Mouse (Mus musculus): ENCODE measurements around the gene Gak.

Gak gene

DNA sequence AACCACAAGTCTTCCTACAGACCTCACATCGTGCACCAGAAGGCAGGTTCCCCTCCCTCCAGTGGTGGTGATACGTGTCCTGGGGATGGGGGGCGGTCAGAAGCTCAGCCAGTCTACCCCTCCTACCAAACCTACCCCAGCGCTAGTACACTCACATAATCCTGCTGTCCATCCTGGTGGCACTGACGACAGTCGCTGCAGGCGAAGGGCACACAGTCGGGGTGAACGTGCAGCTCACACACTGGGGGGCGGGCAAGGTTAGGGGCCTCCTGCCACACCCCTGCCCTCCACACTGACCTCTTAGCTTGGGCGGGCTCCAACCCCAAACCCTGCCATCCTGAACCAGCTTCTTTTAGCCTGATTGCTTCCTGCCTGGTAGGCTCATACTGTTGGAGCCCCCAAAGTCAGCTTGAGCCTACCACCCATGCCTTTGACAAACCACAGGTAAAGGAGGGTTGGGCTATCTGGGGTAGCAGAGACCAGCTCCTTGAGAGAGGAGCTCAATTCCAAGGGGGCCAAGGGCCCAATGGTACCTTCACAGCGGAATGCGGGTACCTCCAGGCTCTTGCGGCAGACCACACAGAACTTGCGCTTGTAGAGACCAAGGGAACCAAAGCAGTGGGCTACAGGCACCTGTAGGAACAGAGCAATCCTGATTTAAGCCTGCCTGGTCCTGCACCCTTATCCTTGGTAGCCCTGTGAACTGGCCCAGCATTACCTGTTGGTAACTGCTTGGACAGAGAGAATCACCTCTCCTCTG, 26.5 kb upstream of the Gak start:
- in situ Hi-C loops (cut with MboI, MseI), result loop anchor here (10.0 kb wide), 1 partner anchor 221 kb away; the partner anchor contains the start of gene Atp5k

DNA sequence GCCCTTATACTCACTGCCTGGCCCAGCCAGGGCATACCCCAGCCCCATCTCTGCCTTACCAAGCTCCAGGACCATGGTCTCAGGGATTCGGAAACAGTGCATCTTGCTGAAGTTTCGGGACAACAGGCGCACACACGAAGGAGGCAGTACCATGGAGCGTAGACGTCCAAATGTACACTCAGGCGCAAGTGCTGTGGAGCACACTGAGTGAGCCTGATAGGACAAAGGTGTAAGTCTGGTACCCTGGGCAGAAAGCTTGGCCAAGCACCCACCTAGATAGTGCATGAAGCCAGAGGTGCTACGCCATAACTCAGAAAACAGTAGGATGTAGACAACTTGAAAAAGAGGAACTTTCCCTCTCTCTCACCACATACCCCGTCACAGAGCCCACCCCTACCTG, 25.8 kb upstream of the Gak start:
- in situ Hi-C loops (cut with MboI, MseI), result loop anchor here (10.0 kb wide), 1 partner anchor 221 kb away; the partner anchor contains the start of gene Atp5k

DNA sequence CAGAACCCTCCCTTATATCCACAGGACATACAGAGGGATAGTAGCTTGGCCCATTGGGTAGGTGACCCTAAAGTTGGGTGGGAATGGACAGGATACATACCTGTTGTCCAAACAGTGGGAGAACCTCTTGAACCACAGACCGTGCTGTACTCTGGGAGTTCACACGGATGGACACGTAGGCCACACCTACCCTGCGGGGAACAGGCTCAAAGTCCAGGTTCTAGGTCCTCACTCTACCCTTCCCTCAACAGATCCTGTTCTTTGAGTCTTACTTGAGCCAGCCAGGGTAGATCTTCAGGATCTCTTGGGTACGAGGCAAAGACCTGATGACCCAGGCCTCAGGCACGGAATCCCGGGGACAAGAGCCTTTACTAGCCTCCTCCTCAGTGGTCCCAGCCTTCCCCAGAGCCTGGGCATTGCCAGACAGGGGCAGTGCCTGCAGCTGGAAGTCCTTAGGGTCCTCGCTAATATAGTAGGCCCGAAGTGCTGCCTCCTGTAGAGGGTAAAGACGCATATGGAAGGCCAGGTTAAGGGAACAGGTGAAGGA, 25.0 kb upstream of the Gak start:
- in situ Hi-C loops (cut with MboI, MseI), result loop anchor here (10.0 kb wide), 1 partner anchor 220 kb away; the partner anchor contains the start of gene Atp5k

DNA sequence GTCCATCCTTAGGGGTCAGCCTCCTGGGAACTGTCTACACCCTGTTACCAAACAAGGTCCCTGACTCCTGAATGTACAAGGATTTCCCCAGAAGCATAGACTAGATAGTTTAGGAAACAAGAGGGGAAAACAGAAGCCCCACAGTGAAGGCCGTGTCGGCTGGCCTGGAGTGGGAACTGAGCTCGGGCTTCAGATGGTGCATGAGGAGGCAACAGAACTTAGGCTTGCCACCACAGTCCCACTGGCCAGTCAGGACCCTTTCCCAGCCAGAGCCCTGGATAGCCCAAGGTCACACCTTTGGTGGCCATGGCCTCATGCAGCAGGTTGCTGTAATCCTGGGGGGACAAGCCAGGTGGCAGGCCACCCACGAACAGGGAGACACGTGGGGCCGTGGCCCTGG, 23.8 kb upstream of the Gak start:
- in situ Hi-C loops (cut with MboI, MseI), result loop anchor here (10.0 kb wide), 1 partner anchor 219 kb away; the partner anchor contains the start of gene Atp5k

DNA sequence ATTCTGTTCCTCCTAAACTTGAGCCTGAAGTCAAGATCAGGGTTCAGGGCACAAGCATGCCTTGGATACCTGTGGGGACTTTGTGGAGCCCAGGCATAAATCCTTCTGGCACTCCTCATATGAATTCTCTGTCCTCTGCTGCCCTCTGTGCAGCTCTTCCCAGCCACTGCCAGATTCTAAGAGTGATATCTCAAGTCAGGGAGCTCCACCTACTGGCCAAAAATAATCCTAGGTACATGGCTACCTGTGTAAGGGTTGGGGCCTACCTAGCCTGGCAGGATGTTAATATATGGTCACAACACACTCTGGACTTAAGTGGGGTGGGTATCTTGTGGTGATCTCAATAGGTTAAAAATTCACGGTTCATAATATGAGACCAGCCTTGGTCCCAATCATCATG, 22.3 kb upstream of the Gak start:
- in situ Hi-C loops (cut with MboI, MseI), result loop anchor here (10.0 kb wide), 1 partner anchor 217 kb away; the partner anchor contains the start of gene Atp5k

DNA sequence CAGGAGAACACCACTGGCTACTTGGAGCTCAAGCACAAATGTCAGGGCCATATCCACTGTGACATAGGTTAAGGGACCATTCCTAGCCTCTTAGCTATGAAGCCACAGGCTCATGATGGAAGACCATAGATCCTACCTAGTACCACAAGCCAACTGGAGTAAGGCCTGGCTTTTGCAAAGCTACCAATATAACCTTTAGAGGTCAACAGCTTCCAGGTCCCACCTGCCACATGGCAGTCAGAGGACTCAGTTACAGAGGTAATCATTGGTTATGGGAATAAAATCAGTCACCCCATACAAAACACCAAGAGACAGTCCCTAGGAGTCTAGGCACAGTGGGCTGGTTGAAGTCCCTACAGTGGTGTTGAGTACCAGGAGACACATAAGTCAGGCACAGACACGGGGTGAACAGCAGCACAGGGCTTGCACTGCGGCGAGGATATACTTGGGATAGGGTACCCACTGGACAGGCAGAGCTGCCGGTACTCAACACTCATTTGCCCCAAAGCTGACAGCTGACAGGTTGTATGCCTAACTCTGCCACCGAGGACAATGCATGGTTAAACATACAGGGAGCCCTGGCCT, 21.7 kb upstream of the Gak start:
- in situ Hi-C loops (cut with MboI, MseI), result loop anchor here (10.0 kb wide), 1 partner anchor 216 kb away; the partner anchor contains the start of gene Atp5k

DNA sequence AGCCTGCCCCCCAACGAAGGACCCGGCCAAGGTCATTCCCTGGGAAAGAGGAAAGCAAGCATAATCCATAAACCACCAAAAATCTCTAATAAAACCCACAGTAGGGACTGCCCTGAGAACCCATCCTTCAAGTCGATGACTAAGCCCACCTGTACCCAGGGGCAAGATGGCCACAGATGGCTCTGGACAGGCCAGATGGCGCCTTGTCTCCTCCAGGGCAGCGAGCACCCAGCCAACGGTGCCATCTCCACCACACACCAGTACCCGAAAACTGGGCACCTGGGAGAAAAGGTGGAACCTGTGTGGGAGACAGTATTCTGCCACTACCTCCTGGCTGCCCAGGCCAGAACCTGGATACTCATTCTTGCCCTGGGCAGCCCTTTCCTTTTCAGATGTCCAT, 20.8 kb upstream of the Gak start:
- in situ Hi-C loops (cut with MboI, MseI), result loop anchor here (10.0 kb wide), 1 partner anchor 216 kb away; the partner anchor contains the start of gene Atp5k

DNA sequence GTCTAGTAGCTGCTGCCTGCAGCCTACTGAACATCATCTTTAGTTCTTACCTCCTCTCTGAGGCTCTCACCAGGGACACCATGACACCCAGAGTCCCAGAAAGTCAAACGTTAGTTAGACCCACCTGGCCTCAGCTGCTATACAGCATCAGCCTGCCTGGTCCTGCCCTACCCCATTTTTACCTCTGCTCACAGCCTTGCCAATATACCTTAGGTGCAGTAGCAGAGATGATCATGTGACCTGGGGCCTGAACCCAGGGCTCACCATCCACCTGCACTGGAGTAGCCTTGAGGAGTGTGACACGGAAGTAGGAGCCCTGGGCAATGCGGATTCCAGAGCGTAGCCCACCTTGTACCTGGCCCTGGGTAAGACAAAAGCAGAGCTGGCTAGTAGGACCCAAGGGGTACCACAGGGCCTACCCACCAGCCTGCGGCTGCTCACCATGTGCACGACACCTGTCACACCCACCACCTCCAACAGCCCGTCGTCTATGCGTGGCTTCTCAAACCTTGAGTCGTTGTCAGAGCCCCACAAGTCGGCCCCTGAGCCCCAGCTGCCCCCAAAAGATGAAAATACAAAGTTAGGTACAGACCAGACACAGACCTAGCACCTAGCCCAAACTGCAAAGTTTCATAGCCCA, 19.5 kb upstream of the Gak start:
- in situ Hi-C loops (cut with MboI, MseI), result no loop called here

DNA sequence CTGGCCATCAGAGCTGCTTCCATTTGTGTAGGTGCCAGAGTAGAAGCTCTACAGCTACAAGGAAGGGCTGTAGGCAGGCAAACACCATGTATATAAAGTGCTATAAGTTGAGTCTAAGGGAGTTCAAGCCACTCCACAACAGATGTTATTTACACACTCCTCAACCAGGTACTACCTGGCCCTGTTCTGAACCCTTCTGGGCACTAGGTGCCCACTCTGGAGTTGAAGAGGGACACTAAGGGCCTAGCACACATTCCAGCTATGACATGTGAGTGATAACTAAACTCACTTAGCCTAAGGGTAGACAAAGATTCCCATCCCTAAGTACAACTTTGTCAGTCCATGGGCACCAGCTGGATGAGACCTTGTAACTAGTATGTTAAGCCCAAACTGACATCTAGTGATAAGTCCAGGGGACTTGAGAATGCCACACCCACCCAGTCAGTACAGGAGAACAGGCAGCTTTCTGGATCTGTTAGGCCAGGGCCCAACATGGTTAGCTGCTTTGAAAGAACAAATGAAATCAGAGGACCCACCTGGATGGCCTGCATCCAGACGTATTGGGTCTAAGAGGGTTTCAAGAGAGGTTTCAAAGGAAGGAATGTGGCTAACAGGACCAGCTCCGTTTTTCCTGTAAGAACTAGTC, 18.4 kb upstream of the Gak start:
- in situ Hi-C loops (cut with MboI, MseI), result no loop called here

DNA sequence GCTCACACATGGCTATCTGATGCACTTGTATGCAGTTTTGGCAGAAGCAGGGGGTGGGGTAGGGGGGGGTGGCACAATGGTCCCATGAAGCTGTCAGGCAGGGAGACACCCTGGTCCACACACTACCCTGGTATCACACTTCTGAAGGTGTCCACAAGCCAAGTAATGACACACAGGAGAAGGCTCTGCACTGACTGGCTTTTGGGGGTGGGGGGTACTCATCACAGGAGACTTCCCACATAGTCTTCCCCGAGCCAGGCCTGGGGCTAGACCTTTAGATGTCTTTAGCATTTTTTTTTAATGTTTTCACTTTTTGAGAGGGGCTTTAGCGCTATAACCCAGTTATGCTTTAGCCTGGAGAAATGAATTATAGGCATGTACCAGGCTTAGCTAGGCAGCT, 17.8 kb upstream of the Gak start:
- in situ Hi-C loops (cut with MboI, MseI), result no loop called here

DNA sequence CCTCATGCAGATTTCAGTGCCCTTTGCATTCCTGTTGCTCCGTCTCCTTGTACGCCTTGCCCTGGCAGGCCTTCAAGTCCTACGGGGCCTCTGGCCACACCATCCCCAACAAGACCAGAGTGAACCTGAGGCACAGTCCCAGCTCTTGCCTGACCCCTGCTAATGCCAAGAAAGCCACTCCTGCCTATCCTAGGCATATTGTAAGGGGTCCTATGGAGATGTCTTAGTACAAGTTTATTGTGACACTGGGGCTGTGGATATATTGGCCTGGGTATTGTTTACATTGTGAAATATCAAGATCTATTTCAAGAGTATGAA, 16.7 kb upstream of the Gak start:
- in situ Hi-C loops (cut with MboI, MseI), result no loop called here

DNA sequence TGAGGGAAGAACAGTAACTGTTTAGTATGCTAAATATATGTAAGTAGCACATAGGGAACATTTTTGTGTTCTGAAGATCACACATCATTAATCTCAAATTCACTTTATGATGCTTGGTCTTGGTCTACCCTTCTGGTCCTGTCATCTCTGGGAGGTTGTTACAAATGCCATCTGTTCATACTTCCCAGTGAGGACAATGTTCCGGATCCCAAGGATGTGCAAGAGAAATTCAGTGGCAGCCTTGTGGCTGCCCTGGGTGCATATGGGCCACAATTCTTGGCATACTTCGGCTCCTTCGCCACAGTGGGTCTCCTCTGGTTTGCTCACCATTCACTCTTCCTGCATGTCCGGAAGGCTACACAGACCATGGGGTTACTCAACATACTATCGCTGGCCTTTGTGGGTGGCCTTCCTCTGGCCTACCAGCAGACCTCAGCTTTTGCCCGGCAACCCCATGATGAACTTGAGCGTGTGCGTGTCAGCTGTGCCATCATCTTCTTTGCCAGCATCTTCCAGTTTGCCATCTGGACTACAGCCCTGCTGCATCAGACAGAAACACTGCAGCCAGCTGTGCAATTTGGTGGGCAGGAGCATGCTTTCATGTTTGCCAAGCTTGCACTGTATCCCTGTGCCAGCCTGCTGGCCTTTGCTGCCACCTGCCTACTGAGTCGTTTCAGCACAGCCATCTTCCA, 16.2 kb upstream of the Gak start:
- in situ Hi-C loops (cut with MboI, MseI), result no loop called here

DNA sequence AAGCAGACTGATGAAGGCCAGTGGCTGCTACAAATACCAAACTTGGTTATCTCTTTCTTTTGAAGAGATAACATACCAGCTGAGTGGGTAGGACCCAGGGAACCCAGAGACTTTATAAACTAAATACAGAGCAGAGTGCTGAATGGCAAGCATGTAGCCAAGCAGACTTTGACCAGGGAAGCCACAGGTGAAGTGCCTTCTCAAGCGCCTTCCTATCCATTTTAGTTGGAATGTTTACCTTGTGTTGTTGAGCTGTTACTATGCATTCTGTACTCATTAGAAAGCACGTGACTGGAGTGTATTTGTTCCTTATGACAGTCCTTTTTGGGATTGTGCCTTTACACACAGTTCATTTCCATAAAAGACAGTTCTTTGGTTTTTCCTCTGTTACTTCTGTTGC, 14.1 kb upstream of the Gak start:
- in situ Hi-C loops (cut with MboI, MseI), result no loop called here

DNA sequence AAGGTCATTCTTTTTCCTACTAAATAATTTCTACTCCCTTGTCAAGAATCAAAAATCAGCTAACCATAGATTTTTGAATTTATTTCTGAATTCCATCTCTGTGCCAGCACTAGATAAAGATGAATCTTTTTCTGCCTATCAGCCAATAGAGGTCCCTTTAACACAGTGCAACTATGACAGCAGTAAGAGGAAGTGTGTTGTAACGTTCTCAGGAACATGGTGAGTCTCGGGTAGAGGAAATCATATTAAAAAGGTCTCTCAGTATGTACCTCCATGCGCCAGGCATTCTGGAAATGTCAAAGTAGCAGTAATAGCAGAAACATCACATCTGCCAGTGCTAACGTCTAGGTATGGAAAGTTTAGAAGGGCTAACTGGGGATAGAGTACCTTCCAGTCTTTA, 6.6 kb upstream of the Gak start:
- in situ Hi-C loops (cut with MboI, MseI), result loop anchor here (10.0 kb wide), 1 partner anchor 851 kb away; no protein-coding TSS in a partner anchor

DNA sequence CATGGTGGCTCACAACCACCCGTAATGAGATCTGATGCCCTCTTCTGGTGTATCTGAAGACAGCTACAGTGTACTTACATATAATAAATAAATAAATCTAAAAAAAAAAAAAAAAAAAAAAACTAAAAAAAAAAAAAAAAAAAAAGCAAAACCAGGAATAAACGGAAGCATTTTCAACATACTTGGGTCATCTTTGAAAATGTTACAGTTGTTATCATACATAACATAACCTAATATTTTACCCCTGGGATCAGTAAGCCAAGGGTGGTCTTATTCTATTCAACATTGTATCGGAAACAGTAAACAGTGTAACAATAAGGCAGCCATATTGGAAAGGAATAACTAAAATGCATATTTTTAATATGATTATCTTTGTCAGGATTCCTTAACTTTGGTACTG, 4.5 kb upstream of the Gak start:
- in situ Hi-C loops (cut with MboI, MseI), result loop anchor here (10.0 kb wide), 1 partner anchor 849 kb away; no protein-coding TSS in a partner anchor

DNA sequence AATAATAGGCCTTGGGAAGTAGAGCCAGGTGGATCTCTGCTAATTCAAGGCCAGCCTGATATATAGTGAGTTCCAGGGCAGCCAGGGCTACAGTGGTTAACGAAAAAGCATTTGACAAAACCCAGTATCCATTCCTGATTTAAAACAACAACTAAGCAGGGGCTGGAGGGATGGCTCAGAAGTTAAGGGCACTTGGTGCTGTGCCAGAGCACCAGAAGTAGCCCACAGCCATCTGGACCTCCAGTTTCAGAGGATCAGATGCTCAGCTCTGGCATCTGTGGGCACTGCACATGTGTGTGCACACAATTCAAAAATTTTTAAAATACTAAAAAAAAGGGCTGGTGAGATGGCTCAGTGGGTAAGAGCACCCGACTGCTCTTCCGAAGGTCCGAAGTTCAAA, 4.1 kb upstream of the Gak start:
- in situ Hi-C loops (cut with MboI, MseI), result loop anchor here (10.0 kb wide), 1 partner anchor 849 kb away; no protein-coding TSS in a partner anchor

DNA sequence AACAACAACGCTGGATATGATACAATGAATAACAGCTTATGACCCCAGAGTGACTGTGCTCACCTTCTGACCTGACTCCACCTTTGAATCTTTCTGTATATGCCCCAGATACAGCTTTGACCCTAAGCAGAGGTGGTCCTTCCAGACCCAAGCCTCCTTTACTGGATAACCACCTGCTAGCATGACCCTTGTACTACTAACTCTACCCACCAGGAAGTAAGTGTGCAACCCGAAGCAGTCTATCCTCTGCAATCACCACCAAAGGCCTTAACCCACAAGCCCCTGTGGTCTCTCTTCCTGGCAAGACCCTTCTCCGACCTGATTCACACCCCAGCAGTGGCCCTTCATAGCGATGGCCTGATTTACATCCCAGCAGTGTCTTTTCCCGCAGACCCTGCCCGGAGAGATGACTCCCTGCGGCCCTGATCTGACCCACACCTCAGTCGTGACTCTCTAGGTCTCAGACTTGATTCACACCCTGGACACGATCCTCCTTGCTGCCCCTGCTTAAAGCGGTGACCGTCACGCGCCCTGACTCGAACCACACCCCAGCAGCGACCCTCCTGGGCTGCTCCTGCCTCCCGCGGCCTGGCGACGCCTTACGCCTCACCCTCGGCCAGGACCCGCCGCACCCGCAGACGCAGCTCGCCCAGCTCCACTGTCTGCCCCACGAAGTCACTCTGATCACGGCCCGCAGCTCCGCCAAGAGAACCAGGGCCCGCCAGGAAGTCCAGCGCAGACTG, 493 bp downstream of the Gak start:
- in situ Hi-C loops (cut with MboI, MseI), result no loop called here

DNA sequence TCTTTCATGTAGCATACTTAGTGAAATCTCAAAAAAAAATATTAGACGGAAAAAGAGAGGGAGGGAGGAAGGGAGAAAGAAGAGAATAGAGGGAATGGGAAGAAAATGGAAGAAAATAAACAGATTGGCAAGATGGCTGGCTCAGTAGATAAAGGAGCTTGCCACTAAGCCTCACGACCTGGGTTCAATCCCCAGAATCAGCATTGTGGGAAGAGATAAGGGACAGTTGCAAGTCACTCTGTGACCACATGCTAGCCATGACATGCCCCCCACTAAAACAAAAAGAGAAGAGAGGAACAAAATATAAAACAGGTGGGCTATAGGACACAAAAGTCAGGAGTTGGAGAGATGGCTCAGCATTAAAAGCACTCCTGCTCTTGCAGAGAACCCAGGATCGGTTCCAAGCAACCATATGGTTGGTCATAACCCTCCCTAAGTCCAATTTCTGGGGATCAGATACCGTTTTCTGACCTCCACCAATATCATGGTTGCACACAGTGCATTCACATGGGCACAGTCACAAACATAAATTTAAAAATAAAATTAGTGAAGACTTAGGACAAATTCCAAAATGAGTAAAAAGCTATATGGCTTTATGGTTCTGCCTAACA, 3.4 kb downstream of the Gak start:
- in situ Hi-C loops (cut with MboI, MseI), result no loop called here

DNA sequence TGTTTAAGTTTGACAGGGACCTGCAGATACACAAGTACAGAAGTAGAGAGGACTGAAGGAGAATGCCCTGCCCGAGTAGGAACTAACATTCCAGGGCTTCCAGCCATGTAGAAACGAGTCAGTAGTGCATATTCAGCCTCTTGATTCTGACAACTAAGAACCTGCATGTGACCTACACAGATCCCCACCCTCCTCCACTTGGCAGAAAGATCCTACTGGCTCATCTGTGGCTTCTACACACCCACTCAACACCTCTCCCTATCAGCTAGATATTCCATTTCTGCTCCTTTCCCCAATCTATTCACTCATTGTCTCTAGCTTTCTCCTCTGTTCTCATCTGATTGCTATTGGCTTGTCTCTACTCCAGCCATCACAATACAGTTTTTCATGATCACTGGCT, 7.7 kb downstream of the Gak start:
- in situ Hi-C loops (cut with MboI, MseI), result loop anchor here (25.0 kb wide), 1 partner anchor 1690 kb away; no protein-coding TSS in a partner anchor

DNA sequence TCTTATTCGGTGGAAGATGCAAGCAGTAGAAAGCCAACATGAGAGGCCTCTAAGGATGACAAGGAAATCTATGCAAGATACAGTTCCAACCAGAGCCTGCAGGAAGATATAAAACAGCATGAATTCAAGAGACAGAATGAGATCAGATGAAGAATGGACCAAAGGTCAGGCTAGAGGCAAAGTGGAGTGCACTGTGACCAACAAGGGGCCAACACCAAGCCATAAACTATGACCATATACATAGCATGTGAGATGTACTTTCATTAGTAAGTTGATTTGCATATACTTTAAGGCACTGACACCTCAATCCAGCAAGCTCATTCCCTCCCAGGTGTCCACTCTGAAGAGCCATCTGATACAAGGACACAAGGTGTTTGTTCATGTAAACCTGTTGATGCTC, 19.1 kb downstream of the Gak start:
- in situ Hi-C loops (cut with MboI, MseI), result loop anchor here (25.0 kb wide), 1 partner anchor 1702 kb away; no protein-coding TSS in a partner anchor
